Mouse (Mus musculus): ENCODE data around the gene Mgst3.
A peak's percentile ranks its signal among the peaks of the same experiment; 100 is the strongest.
"Not testable (repeated sequence)": the region's sequence is repeated elsewhere in the genome, so short reads cannot be mapped to it uniquely, and the experiment has no call there.

The Mgst3 gene

GRCm38 (mm10) chr1:167358731-167359130, 34.9 kb downstream of the Mgst3 start:
- no peak for DNase-seq (ENCODE audit: low spot score)

GRCm38 (mm10) chr1:167357387-167357786, 36.3 kb downstream of the Mgst3 start:
- DNase-seq (ENCODE audit: low spot score) = no peak

GRCm38 (mm10) chr1:167352403-167352802, 41.2 kb downstream of the Mgst3 start:
- no peak for DNase-seq (ENCODE audit: low spot score)

- DNase-seq (ENCODE audit: low spot score) = no peak
These were observed 42.8 kb downstream of the Mgst3 start for GRCm38 (mm10) chr1:167350597-167351415.

- DNase-seq (ENCODE audit: low spot score) = peak; percentile 91
These were observed 43.6 kb downstream of the Mgst3 start, which contains the start of gene Aldh9a1 for GRCm38 (mm10) chr1:167349815-167350596. TSS of gene Aldh9a1 (plus strand) at chr1:167349991.

GRCm38 (mm10) chr1:167349206-167349605, 44.4 kb downstream of the Mgst3 start:
- DNase-seq (ENCODE audit: low spot score) = not testable (repeated sequence)

- not testable (repeated sequence) for DNase-seq (ENCODE audit: low spot score)
These were observed 47.6 kb downstream of the Mgst3 start for GRCm38 (mm10) chr1:167345994-167346520.

- no peak for DNase-seq (ENCODE audit: low spot score)
These were observed 50.8 kb downstream of the Mgst3 start for GRCm38 (mm10) chr1:167342831-167343230.

GRCm38 (mm10) chr1:167340910-167341528, 52.6 kb downstream of the Mgst3 start:
- DNase-seq (ENCODE audit: low spot score) = no peak

- no peak for DNase-seq (ENCODE audit: low spot score)
These were observed 53.4 kb downstream of the Mgst3 start for GRCm38 (mm10) chr1:167340111-167340787.

GRCm38 (mm10) chr1:167339177-167339781, 54.4 kb downstream of the Mgst3 start:
- DNase-seq (ENCODE audit: low spot score) = no peak

GRCm38 (mm10) chr1:167337463-167338095, 56.1 kb downstream of the Mgst3 start:
- DNase-seq (ENCODE audit: low spot score) = peak; percentile 82

- no peak for DNase-seq (ENCODE audit: low spot score)
These were observed 57.2 kb downstream of the Mgst3 start for GRCm38 (mm10) chr1:167336398-167336797.

- DNase-seq (ENCODE audit: low spot score) = no peak
These were observed 62.5 kb downstream of the Mgst3 start for GRCm38 (mm10) chr1:167331106-167331505.

GRCm38 (mm10) chr1:167328776-167329175, 64.9 kb downstream of the Mgst3 start:
- DNase-seq (ENCODE audit: low spot score) = no peak

Data from ovary, postnatal 36 days (tissue).